Mouse (Mus musculus): ENCODE results near the gene B4galt5. TPM values are rescaled to one million over a fixed set of nuclear protein-coding genes. Genes with fewer than 3 reads are reported as not detected.

B4galt5 gene
- total and polyA plus RNA-seq, 3 experiments = 12.5 to 17.6 (median 13.5) TPM

GRCm38 (mm10) chr2:167292854-167293253, 56.1 kb downstream of the B4galt5 start:
- DNase-seq (ENCODE audit: extremely low read depth) = no peak
- in situ Hi-C loops (cut with MboI; ENCODE audit: low pct_ligation_motif_present, low pct_unique_long_range_greater_than_20kb, low sequenced_read_pairs) = loop anchor here (25.0 kb wide), 1 partner anchor 119 kb away; the partner anchor contains the start of gene Slc9a8
- dilution Hi-C loops (cut with MboI; ENCODE audit: extremely low pct_ligation_motif_present, extremely low pct_unique_long_range_greater_than_20kb, low sequenced_read_pairs) = no loop called here
- Histone ChIP-seq H3K4me3 (replicated peaks in 1 of 3; ENCODE audit: low read depth in 2 of 3, low read length in 2 of 3, poor library complexity in 1 of 3) (no peak overlapping the region), H3K9me3 (replicated peaks; ENCODE audit: low read length) (no peaks in the 10 kb centered on the region), H3K4me2 (ENCODE audit: insufficient read depth, low read depth, poor library complexity, severe bottlenecking) (no peak overlapping the region), H3K79me2 (replicated peaks; ENCODE audit: control insufficient read depth, extremely low read depth, insufficient read depth, poor library complexity, severe bottlenecking) (no peaks in the 10 kb centered on the region), H3K9ac (ENCODE audit: insufficient read depth, low read depth) (no peak overlapping the region), H3K36me3 (replicated peaks in 1 of 2; ENCODE audit: control insufficient read depth in 1 of 2, insufficient read depth in 1 of 2, low read length in 1 of 2) (peaks cover 5 to 16% of the 10 kb centered on the region in 2 experiments), H3K4me1 (ENCODE audit: control insufficient read depth in 1 of 2, insufficient read depth in 2 of 2) (peaks cover 4 to 9% of the 10 kb centered on the region in 2 experiments), H3K27ac (ENCODE audit: insufficient read depth, low read depth) (no peak overlapping the region), H3K27me3 (replicated peaks) (no peaks in the 10 kb centered on the region)
- TF ChIP-seq EP300 (IDR thresholded peaks at IDR 0.05; ENCODE audit: low read length) (no peak), SMC3 (IDR thresholded peaks at IDR 0.05; ENCODE audit: low read depth, low read length) (no peak), MEF2A (IDR thresholded peaks at IDR 0.05; ENCODE audit: borderline replicate concordance, low read depth, low read length) (no peak), ETS1 (conservative IDR thresholded peaks at IDR 0.05; ENCODE audit: low read depth, low read length) (no peak), BHLHE40 (IDR thresholded peaks at IDR 0.05; ENCODE audit: low read depth, low read length) (no peak), IRF4 (IDR thresholded peaks at IDR 0.05; ENCODE audit: low read depth, low read length) (no peak), RCOR1 (conservative IDR thresholded peaks at IDR 0.05; ENCODE audit: low read depth, low read length) (no peak), ZNF384 (IDR thresholded peaks at IDR 0.05; ENCODE audit: low read depth, low read length) (no peak), KAT2A (IDR thresholded peaks at IDR 0.05; ENCODE audit: insufficient replicate concordance, low read length) (no peak), MYC (IDR thresholded peaks at IDR 0.05; ENCODE audit: low read depth, low read length) (no peak), RAD21 (IDR thresholded peaks at IDR 0.05; ENCODE audit: low read depth, low read length) (no peak), MAFK (IDR thresholded peaks at IDR 0.05; ENCODE audit: insufficient replicate concordance, low read length) (no peak), USF1 (IDR thresholded peaks at IDR 0.05; ENCODE audit: low read depth, low read length) (no peak), ZC3H11A (IDR thresholded peaks at IDR 0.05; ENCODE audit: low read depth, low read length) (no peak), ELF1 (IDR thresholded peaks at IDR 0.05; ENCODE audit: low read depth, low read length) (no peak), TCF12 (IDR thresholded peaks at IDR 0.05; ENCODE audit: low read depth, low read length) (no peak), CTCF (conservative IDR thresholded peaks at IDR 0.05 in 1 of 2, IDR thresholded peaks at IDR 0.05 in 1 of 2; ENCODE audit: low read depth in 2 of 2, low read length in 2 of 2) (no peak)

- no peak for DNase-seq (ENCODE audit: extremely low read depth)
- Histone ChIP-seq H3K27ac (ENCODE audit: insufficient read depth, low read depth) (no peak overlapping the region), H3K36me3 (replicated peaks in 1 of 2; ENCODE audit: control insufficient read depth in 1 of 2, insufficient read depth in 1 of 2, low read length in 1 of 2) (peaks cover 0 to 9% of the 10 kb centered on the region in 2 experiments), H3K9me3 (replicated peaks; ENCODE audit: low read length) (no peaks in the 10 kb centered on the region), H3K4me1 (ENCODE audit: control insufficient read depth in 1 of 2, insufficient read depth in 2 of 2) (peaks cover 4 to 9% of the 10 kb centered on the region in 2 experiments), H3K9ac (ENCODE audit: insufficient read depth, low read depth) (no peak overlapping the region), H3K4me3 (replicated peaks in 1 of 3; ENCODE audit: low read depth in 2 of 3, low read length in 2 of 3, poor library complexity in 1 of 3) (no peak overlapping the region), H3K27me3 (replicated peaks) (no peaks in the 10 kb centered on the region), H3K4me2 (ENCODE audit: insufficient read depth, low read depth, poor library complexity, severe bottlenecking) (no peak overlapping the region), H3K79me2 (replicated peaks; ENCODE audit: control insufficient read depth, extremely low read depth, insufficient read depth, poor library complexity, severe bottlenecking) (no peaks in the 10 kb centered on the region)
- TF ChIP-seq KAT2A (IDR thresholded peaks at IDR 0.05; ENCODE audit: insufficient replicate concordance, low read length) (no peak), EP300 (IDR thresholded peaks at IDR 0.05; ENCODE audit: low read length) (no peak), IRF4 (IDR thresholded peaks at IDR 0.05; ENCODE audit: low read depth, low read length) (no peak), MEF2A (IDR thresholded peaks at IDR 0.05; ENCODE audit: borderline replicate concordance, low read depth, low read length) (no peak), CHD2 (IDR thresholded peaks at IDR 0.05; ENCODE audit: low read length) (no peak), SIN3A (IDR thresholded peaks at IDR 0.05; ENCODE audit: low read length) (no peak), POLR2AphosphoS2 (IDR thresholded peaks at IDR 0.05; ENCODE audit: low read depth, low read length) (no peak), BHLHE40 (IDR thresholded peaks at IDR 0.05; ENCODE audit: low read depth, low read length) (no peak), PAX5 (IDR thresholded peaks at IDR 0.05; ENCODE audit: low read length) (no peak), RAD21 (IDR thresholded peaks at IDR 0.05; ENCODE audit: low read depth, low read length) (no peak), RCOR1 (conservative IDR thresholded peaks at IDR 0.05; ENCODE audit: low read depth, low read length) (no peak)
- dilution Hi-C loops (cut with MboI; ENCODE audit: extremely low pct_ligation_motif_present, extremely low pct_unique_long_range_greater_than_20kb, low sequenced_read_pairs) (no loop called here), in situ Hi-C loops (cut with MboI; ENCODE audit: low pct_ligation_motif_present, low pct_unique_long_range_greater_than_20kb, low sequenced_read_pairs) (loop anchor here (25.0 kb wide), 1 partner anchor 120 kb away; the partner anchor contains the start of gene Slc9a8)
These were observed 56.8 kb downstream of the B4galt5 start for GRCm38 (mm10) chr2:167292151-167292591.
